Mouse (Mus musculus): ENCODE results near the gene Tmem156. TPM values are rescaled to one million over a fixed set of nuclear protein-coding genes. Genes with fewer than 3 reads are reported as not detected.
"Not testable (repeated sequence)": the region's sequence is repeated elsewhere in the genome, so short reads cannot be mapped to it uniquely, and the experiment has no call there.

Gene Tmem156
- polyA plus RNA-seq, 1 experiment from 2014 or later, result 1.6 TPM

GRCm38 (mm10) chr5:65113323-65113722 lies 21.4 kb upstream of the Tmem156 start:
- Histone ChIP-seq H3K36me3 (ENCODE audit: control insufficient read depth, insufficient read depth, low read length) (no peaks in the 10 kb centered on the region), H3K9me3 (ENCODE audit: control insufficient read depth, low read length) (no peaks in the 10 kb centered on the region), H3K4me1 (replicated peaks; ENCODE audit: control insufficient read depth, insufficient read depth) (no peaks in the 10 kb centered on the region), H3K9ac (ENCODE audit: low read length) (no peak overlapping the region), H3K27ac (replicated peaks) (no peak overlapping the region), H3K27me3 (ENCODE audit: control insufficient read depth, insufficient read depth, low read length) (no peaks in the 10 kb centered on the region), H3K4me3 (ENCODE audit: low read depth, low read length) (no peak overlapping the region), H3K4me2 (replicated peaks; ENCODE audit: low read depth) (no peak overlapping the region)
- TF ChIP-seq EP300 (optimal IDR thresholded peaks at IDR 0.05), result no peak
- no peak for TF ChIP-seq CTCF (IDR thresholded peaks at IDR 0.05; ENCODE audit: low read depth)
- no peak for DNase-seq (ENCODE audit: low spot score)
- ATAC-seq (ENCODE audit: low FRiP score, low TSS enrichment), result peak; percentile 71; the same call in 1 of the 2 replicates
- 63% methylated on average over 6 of the region's 6 CpGs for WGBS

GRCm38 (mm10) chr5:65112225-65112624 lies 20.3 kb upstream of the Tmem156 start:
- not testable (repeated sequence) for DNase-seq (ENCODE audit: low spot score); H3K4me3 ChIP-seq (ENCODE audit: low read depth, low read length); H3K27me3 ChIP-seq (ENCODE audit: control insufficient read depth, insufficient read depth, low read length); H3K4me1 ChIP-seq (replicated peaks; ENCODE audit: control insufficient read depth, insufficient read depth); H3K9me3 ChIP-seq (ENCODE audit: control insufficient read depth, low read length); H3K36me3 ChIP-seq (ENCODE audit: control insufficient read depth, insufficient read depth, low read length); ATAC-seq (ENCODE audit: low FRiP score, low TSS enrichment); H3K27ac ChIP-seq (replicated peaks); H3K4me2 ChIP-seq (replicated peaks; ENCODE audit: low read depth); H3K9ac ChIP-seq (ENCODE audit: low read length)
- WGBS, result 47% methylated on average over 3 of the region's 3 CpGs

- Histone ChIP-seq H3K4me2 (replicated peaks; ENCODE audit: low read depth) (peak overlapping the region; percentile 84), H3K27ac (replicated peaks) (peak overlapping the region; percentile 92), H3K9me3 (ENCODE audit: control insufficient read depth, low read length) (no peaks in the 10 kb centered on the region), H3K9ac (ENCODE audit: low read length) (peak overlapping the region; percentile 95), H3K4me3 (ENCODE audit: low read depth, low read length) (peak overlapping the region; percentile 92), H3K36me3 (ENCODE audit: control insufficient read depth, insufficient read depth, low read length) (no peaks in the 10 kb centered on the region), H3K4me1 (replicated peaks; ENCODE audit: control insufficient read depth, insufficient read depth) (no peaks in the 10 kb centered on the region), H3K27me3 (ENCODE audit: control insufficient read depth, insufficient read depth, low read length) (no peaks in the 10 kb centered on the region)
- ATAC-seq (ENCODE audit: low FRiP score, low TSS enrichment) (peak; percentile 56), DNase-seq (ENCODE audit: low spot score) (peak; percentile 39)
- TF ChIP-seq CTCF (IDR thresholded peaks at IDR 0.05; ENCODE audit: low read depth) (no peak), EP300 (optimal IDR thresholded peaks at IDR 0.05) (no peak)
- 3% methylated on average over 27 of the region's 42 CpGs for WGBS
Observed at GRCm38 (mm10) chr5:65107773-65108432, 16.0 kb upstream of the Tmem156 start.

GRCm38 (mm10) chr5:65106876-65107772 lies 15.2 kb upstream of the Tmem156 start, which contains the start of gene Klhl5:
Gene Klhl5, plus strand, starts transcription at chr5:65107539.
- H3K4me1 ChIP-seq (replicated peaks; ENCODE audit: control insufficient read depth, insufficient read depth), result no peaks in the 10 kb centered on the region
- H3K4me3 ChIP-seq (ENCODE audit: low read depth, low read length), result peak within 1 kb of the TSS; percentile 92
- no peaks in the 10 kb centered on the region for H3K27me3 ChIP-seq (ENCODE audit: control insufficient read depth, insufficient read depth, low read length)
- H3K36me3 ChIP-seq (ENCODE audit: control insufficient read depth, insufficient read depth, low read length), result no peaks in the 10 kb centered on the region
- WGBS, result 4% methylated on average over 46 of the region's 56 CpGs
- H3K4me2 ChIP-seq (replicated peaks; ENCODE audit: low read depth), result peak within 1 kb of the TSS; percentile 84
- H3K9me3 ChIP-seq (ENCODE audit: control insufficient read depth, low read length), result no peaks in the 10 kb centered on the region
- peak within 1 kb of the TSS; percentile 95 for H3K9ac ChIP-seq (ENCODE audit: low read length)
- TF ChIP-seq EP300 (optimal IDR thresholded peaks at IDR 0.05) (no peak), CTCF (IDR thresholded peaks at IDR 0.05; ENCODE audit: low read depth) (peak; percentile 8; the same call in 1 of the 2 replicates)
- DNase-seq (ENCODE audit: low spot score) (peak; percentile 94), ATAC-seq (ENCODE audit: low FRiP score, low TSS enrichment) (peak; percentile 94)
- H3K27ac ChIP-seq (replicated peaks), result peak within 1 kb of the TSS; percentile 92

GRCm38 (mm10) chr5:65102641-65103042 lies 10.7 kb upstream of the Tmem156 start:
- Histone ChIP-seq H3K27me3 (ENCODE audit: control insufficient read depth, insufficient read depth, low read length) (no peaks in the 10 kb centered on the region), H3K9me3 (ENCODE audit: control insufficient read depth, low read length) (no peaks in the 10 kb centered on the region), H3K4me1 (replicated peaks; ENCODE audit: control insufficient read depth, insufficient read depth) (no peaks in the 10 kb centered on the region), H3K4me2 (replicated peaks; ENCODE audit: low read depth) (no peak overlapping the region), H3K4me3 (ENCODE audit: low read depth, low read length) (no peak overlapping the region), H3K9ac (ENCODE audit: low read length) (no peak overlapping the region), H3K36me3 (ENCODE audit: control insufficient read depth, insufficient read depth, low read length) (no peaks in the 10 kb centered on the region), H3K27ac (replicated peaks) (no peak overlapping the region)
- no peak for TF ChIP-seq CTCF (IDR thresholded peaks at IDR 0.05; ENCODE audit: low read depth)
- no peak for TF ChIP-seq EP300 (optimal IDR thresholded peaks at IDR 0.05)
- no peak for DNase-seq (ENCODE audit: low spot score)
- no peak for ATAC-seq (ENCODE audit: low FRiP score, low TSS enrichment)
- 59% methylated on average over 10 of the region's 10 CpGs for WGBS

All from stomach, postnatal 0 days (tissue).